In genomic region chr8:70674109-70674508, GRCm38 (mm10) we compare ENCODE assay signal across 9 mouse cellular contexts. TPM values are rescaled to one million over a fixed set of nuclear protein-coding genes. Genes with fewer than 3 reads are reported as not detected.
DNase-seq lines count a peak whose midpoint lies in the region; ATAC-seq and TF ChIP-seq lines count a peak whose summit lies in the region.
"Had no signal": no experiment of that assay in that cellular context is flagged by ENCODE, and none has a peak within 500 bp of the region (broad histone marks: within the 10 kb centered on the region; RNA-seq: fewer than 3 reads in every experiment).

No protein-coding gene starts in this region.

- peak overlapping the region; percentile 75 for H3K4me3 ChIP-seq in heart, embryonic 12.5 days
- peak overlapping the region; percentile 78 for H3K4me3 ChIP-seq in ES-Bruce4 (ENCODE audit: low read depth, low read length)
- H3K4me3 ChIP-seq in forebrain, embryonic 16.5 days (replicated peaks; ENCODE audit: low read length) = peak overlapping the region; percentile 52
- H3K4me3 ChIP-seq in macrophage (ENCODE audit: inconsistent target) = peak overlapping the region; percentile 45

- peak overlapping the region; percentile 79 for H3K9ac ChIP-seq in heart, embryonic 12.5 days
- H3K9ac ChIP-seq in ES-Bruce4 (ENCODE audit: low read depth, poor library complexity, severe bottlenecking) = peak overlapping the region; percentile 81
- H3K9ac ChIP-seq in forebrain, embryonic 16.5 days (replicated peaks; ENCODE audit: low read depth, low read length) = peak overlapping the region; percentile 59

- no peak for TF ChIP-seq CTCF in ES-Bruce4 (IDR thresholded peaks at IDR 0.05; ENCODE audit: low read depth, low read length)

- peak overlapping the region; percentile 75 for H3K4me2 ChIP-seq in heart, embryonic 12.5 days
- H3K4me2 ChIP-seq in forebrain, embryonic 16.5 days (ENCODE audit: low read length) = peak overlapping the region; percentile 83

- WGBS in heart, embryonic 12.5 days = 85% methylated on average over 3 of the region's 3 CpGs
- 91% methylated on average over 3 of the region's 3 CpGs for WGBS in forebrain, embryonic 16.5 days
- 83% methylated on average over 3 of the region's 3 CpGs for WGBS in macrophage (ENCODE audit: missing documents)

- no peaks in the 10 kb centered on the region for H3K9me3 ChIP-seq in heart, embryonic 12.5 days (replicated peaks)
- no peaks in the 10 kb centered on the region for H3K9me3 ChIP-seq in ES-Bruce4 (replicated peaks; ENCODE audit: control insufficient read depth, insufficient read depth, low read length, poor library complexity, severe bottlenecking)
- H3K9me3 ChIP-seq in forebrain, embryonic 16.5 days (ENCODE audit: control insufficient read depth, low read length) = no peaks in the 10 kb centered on the region

- TF ChIP-seq EP300 in ES-Bruce4 (IDR thresholded peaks at IDR 0.05; ENCODE audit: insufficient read depth, low read depth, low read length) = 0 out of 2 replicates have a peak, but pooled peaks have one; percentile 8

- no peak for DNase-seq in heart, postnatal 4 days
- no peak for DNase-seq in layer of hippocampus, adult 9-11 months
- DNase-seq in thymus, adult 18-20 months = no peak
- DNase-seq in spleen, adult 12 weeks (ENCODE audit: low spot score) = no peak

- peaks cover 25% of the 10 kb centered on the region for H3K36me3 ChIP-seq in heart, embryonic 12.5 days
- peaks cover 13% of the 10 kb centered on the region; the same call in 1 of the 2 replicates for H3K36me3 ChIP-seq in ES-Bruce4 (ENCODE audit: control insufficient read depth, insufficient read depth, low read length, poor library complexity, severe bottlenecking)
- no peaks in the 10 kb centered on the region for H3K36me3 ChIP-seq in forebrain, embryonic 16.5 days (ENCODE audit: control insufficient read depth, insufficient read depth)
- no peaks in the 10 kb centered on the region for H3K36me3 ChIP-seq in macrophage (ENCODE audit: inconsistent target)

- no peak for ATAC-seq in heart, embryonic 12.5 days (ENCODE audit: insufficient number of reproducible peaks, low FRiP score)
- no peak for ATAC-seq in forebrain, embryonic 16.5 days

- TF ChIP-seq POLR2A in ES-Bruce4 (IDR thresholded peaks at IDR 0.05; ENCODE audit: insufficient read depth, low read length) = no peak

- H3K79me2 ChIP-seq in macrophage (ENCODE audit: inconsistent target) = peaks cover 27% of the 10 kb centered on the region

- no peaks in the 10 kb centered on the region for H3K27me3 ChIP-seq in heart, embryonic 12.5 days (replicated peaks)
- H3K27me3 ChIP-seq in ES-Bruce4 (ENCODE audit: control insufficient read depth, insufficient read depth, low read length, poor library complexity, severe bottlenecking) = no peaks in the 10 kb centered on the region
- no peaks in the 10 kb centered on the region for H3K27me3 ChIP-seq in forebrain, embryonic 16.5 days (replicated peaks; ENCODE audit: control insufficient read depth, insufficient read depth, low read length)

- H3K27ac ChIP-seq in heart, embryonic 12.5 days (ENCODE audit: poor library complexity, severe bottlenecking) = peak overlapping the region; percentile 95
- peak overlapping the region; percentile 95 for H3K27ac ChIP-seq in ES-Bruce4 (ENCODE audit: insufficient read depth, low read length)
- peak overlapping the region; percentile 91 for H3K27ac ChIP-seq in forebrain, embryonic 16.5 days (ENCODE audit: low read length)
- H3K27ac ChIP-seq in macrophage = peak overlapping the region; percentile 85

- peaks cover 21% of the 10 kb centered on the region for H3K4me1 ChIP-seq in heart, embryonic 12.5 days (replicated peaks)
- H3K4me1 ChIP-seq in ES-Bruce4 (ENCODE audit: control insufficient read depth, insufficient read depth, low read length) = peaks cover 3% of the 10 kb centered on the region
- peaks cover 19% of the 10 kb centered on the region for H3K4me1 ChIP-seq in forebrain, embryonic 16.5 days (replicated peaks; ENCODE audit: control insufficient read depth, insufficient read depth, low read length)

RNA-seq across cellular contexts. Expression of gene Lsm4, which starts 1.1 kb away (rescaled TPM):
- 289 and 301 TPM in 2 replicates for polyA plus RNA-seq in heart, embryonic 12.5 days (2016; fragmentation: Nextera tagmentation; extraction: Ambion mirVana)
- total RNA-seq in heart, postnatal 4 days (2021) = 100 to 1,000 TPM; 107 to 120 TPM
- 211 TPM in 2 replicates for polyA plus RNA-seq in ES-Bruce4 (2011; ENCODE audit: insufficient read depth, insufficient read length, low read depth, missing spikeins)
- 166 and 168 TPM in 2 replicates for polyA plus RNA-seq in forebrain, embryonic 16.5 days (2015; fragmentation: Nextera tagmentation; extraction: Ambion mirVana)
- total RNA-seq in macrophage (2018; cell fraction: chromatin; rRNA removed) = 10 to 100 TPM in 20 of 26 experiments, 1 to 10 TPM in 6; 2.7 to 27.9 (median 15.6) TPM
- total RNA-seq in macrophage (2018; cell fraction: cytosol; rRNA removed) = 10 to 100 TPM; 43.2 to 69.6 (median 58.9) TPM
- 10 to 100 TPM; 14.4 to 45.5 (median 23.0) TPM for total RNA-seq in macrophage (2018; cell fraction: nucleus; rRNA removed)
- polyA plus RNA-seq in macrophage (2018) = 47.7 to 66.4 TPM (median 48.9 TPM) in 3 replicates

RNA-seq across cellular contexts. Expression of gene Pgpep1, which starts 13.9 kb away (rescaled TPM):
- polyA plus RNA-seq in heart, embryonic 12.5 days (2016; fragmentation: Nextera tagmentation; extraction: Ambion mirVana) = 32.1 and 35.6 TPM in 2 replicates
- total RNA-seq in heart, postnatal 4 days (2021) = 10 to 100 TPM; 32.2 to 38.4 TPM
- polyA plus RNA-seq in ES-Bruce4 (2011; ENCODE audit: insufficient read depth, insufficient read length, low read depth, missing spikeins) (30.2 and 44.4 TPM in 2 replicates), macrophage (2018) (19.1 to 57.8 TPM (median 24.3 TPM) in 3 replicates)
- 60.3 and 65.7 TPM in 2 replicates for polyA plus RNA-seq in forebrain, embryonic 16.5 days (2015; fragmentation: Nextera tagmentation; extraction: Ambion mirVana)
- 10 to 100 TPM in 25 of 26 experiments, 1 to 10 TPM in 1; 8.5 to 30.1 (median 21.1) TPM for total RNA-seq in macrophage (2018; cell fraction: chromatin; rRNA removed)
- 10 to 100 TPM; 19.1 to 38.4 (median 30.7) TPM for total RNA-seq in macrophage (2018; cell fraction: cytosol; rRNA removed)
- 10 to 100 TPM; 12.7 to 46.1 (median 25.0) TPM for total RNA-seq in macrophage (2018; cell fraction: nucleus; rRNA removed)

RNA-seq across cellular contexts. Expression of gene Jund, which starts 24.6 kb away (rescaled TPM):
- 183 and 206 TPM in 2 replicates for polyA plus RNA-seq in heart, embryonic 12.5 days (2016; fragmentation: Nextera tagmentation; extraction: Ambion mirVana)
- 100 to 1,000 TPM; 254 to 261 TPM for total RNA-seq in heart, postnatal 4 days (2021)
- polyA plus RNA-seq in ES-Bruce4 (2011; ENCODE audit: insufficient read depth, insufficient read length, low read depth, missing spikeins) (56.6 and 66.4 TPM in 2 replicates), macrophage (2018) (29.7 to 79.6 TPM (median 40.0 TPM) in 3 replicates)
- 54.6 and 57.7 TPM in 2 replicates for polyA plus RNA-seq in forebrain, embryonic 16.5 days (2015; fragmentation: Nextera tagmentation; extraction: Ambion mirVana)
- total RNA-seq in macrophage (2018; cell fraction: chromatin; rRNA removed) = 10 to 100 TPM; 10.4 to 46.3 (median 24.7) TPM
- total RNA-seq in macrophage (2018; cell fraction: cytosol; rRNA removed) = 100 to 1,000 TPM in 25 of 26 experiments, 10 to 100 TPM in 1; 96.8 to 198 (median 137) TPM
- total RNA-seq in macrophage (2018; cell fraction: nucleus; rRNA removed) = 100 to 1,000 TPM in 9 of 26 experiments, 10 to 100 TPM in 17; 42.3 to 211 (median 94.7) TPM

RNA-seq across cellular contexts. Expression of gene Iqcn, which starts 29.1 kb away (rescaled TPM):
- 0.04 and 0.06 TPM in 2 replicates for polyA plus RNA-seq in heart, embryonic 12.5 days (2016; fragmentation: Nextera tagmentation; extraction: Ambion mirVana)
- under 1 TPM; 0.10 to 0.11 TPM for total RNA-seq in heart, postnatal 4 days (2021)
- polyA plus RNA-seq in ES-Bruce4 (2011; ENCODE audit: insufficient read depth, insufficient read length, low read depth, missing spikeins) (not detected in 2 replicates), macrophage (2018) (not detected in 3 replicates)
- polyA plus RNA-seq in forebrain, embryonic 16.5 days (2015; fragmentation: Nextera tagmentation; extraction: Ambion mirVana) = 0.11 and 0.14 TPM in 2 replicates
- total RNA-seq in macrophage (2018; cell fraction: chromatin; rRNA removed) = under 1 TPM in 14 of 26 experiments, not detected in 12; 0.13 to 0.82 (median 0.19) TPM
- under 1 TPM in 1 of 26 experiments, not detected in 25; 0.03 TPM for total RNA-seq in macrophage (2018; cell fraction: cytosol; rRNA removed)
- total RNA-seq in macrophage (2018; cell fraction: nucleus; rRNA removed) = 1 to 10 TPM in 2 of 26 experiments, under 1 TPM in 7, not detected in 17; 0.06 to 2.7 (median 0.31) TPM

RNA-seq across cellular contexts. Expression of gene Gdf15, which starts 41.9 kb away (rescaled TPM):
- 1.0 and 1.1 TPM in 2 replicates for polyA plus RNA-seq in heart, embryonic 12.5 days (2016; fragmentation: Nextera tagmentation; extraction: Ambion mirVana)
- 1 to 10 TPM; 2.7 to 3.5 TPM for total RNA-seq in heart, postnatal 4 days (2021)
- polyA plus RNA-seq in ES-Bruce4 (2011; ENCODE audit: insufficient read depth, insufficient read length, low read depth, missing spikeins) = 1.9 and 2.1 TPM in 2 replicates
- 0.20 TPM in 1 of 2 replicates, not detected in the other for polyA plus RNA-seq in forebrain, embryonic 16.5 days (2015; fragmentation: Nextera tagmentation; extraction: Ambion mirVana)
- 100 to 1,000 TPM in 12 of 26 experiments, 10 to 100 TPM in 13, 1 to 10 TPM in 1; 7.8 to 467 (median 92.6) TPM for total RNA-seq in macrophage (2018; cell fraction: chromatin; rRNA removed)
- 1,000 to 10,000 TPM in 6 of 26 experiments, 100 to 1,000 TPM in 15, 10 to 100 TPM in 5; 69.9 to 1,947 (median 332) TPM for total RNA-seq in macrophage (2018; cell fraction: cytosol; rRNA removed)
- 1,000 to 10,000 TPM in 7 of 26 experiments, 100 to 1,000 TPM in 16, 10 to 100 TPM in 3; 89.0 to 1,533 (median 505) TPM for total RNA-seq in macrophage (2018; cell fraction: nucleus; rRNA removed)
- polyA plus RNA-seq in macrophage (2018) = 24.3 to 124 TPM (median 74.3 TPM) in 3 replicates
- total RNA-seq: left cerebral cortex, adult 18-20 months had no signal
